Mouse (Mus musculus): ENCODE results near the gene Ttc5. TPM values are rescaled to one million over a fixed set of nuclear protein-coding genes. Genes with fewer than 3 reads are reported as not detected.

The Ttc5 gene
- total and polyA plus RNA-seq, 3 experiments: 44.3 to 72.1 (median 57.8) TPM

- Histone ChIP-seq H3K36me3 (replicated peaks in 1 of 2; ENCODE audit: control insufficient read depth in 1 of 2, insufficient read depth in 1 of 2, low read length in 1 of 2) (peaks cover 47 to 86% of the 10 kb centered on the region in 2 experiments), H3K4me3 (replicated peaks in 1 of 3; ENCODE audit: low read depth in 2 of 3, low read length in 2 of 3, poor library complexity in 1 of 3) (no peak overlapping the region), H3K27ac (ENCODE audit: insufficient read depth, low read depth) (no peak overlapping the region), H3K4me2 (ENCODE audit: insufficient read depth, low read depth, poor library complexity, severe bottlenecking) (no peak overlapping the region), H3K9ac (ENCODE audit: insufficient read depth, low read depth) (no peak overlapping the region), H3K27me3 (replicated peaks) (no peaks in the 10 kb centered on the region), H3K4me1 (ENCODE audit: control insufficient read depth in 1 of 2, insufficient read depth in 2 of 2) (peaks cover 0 to 20% of the 10 kb centered on the region in 2 experiments; a peak in 2 of 4 replicates), H3K79me2 (replicated peaks; ENCODE audit: control insufficient read depth, extremely low read depth, insufficient read depth, poor library complexity, severe bottlenecking) (no peaks in the 10 kb centered on the region), H3K9me3 (replicated peaks; ENCODE audit: low read length) (no peaks in the 10 kb centered on the region)
- DNase-seq (ENCODE audit: extremely low read depth): peak; percentile 36
- TF ChIP-seq ZMIZ1 (IDR thresholded peaks at IDR 0.05; ENCODE audit: low read depth, low read length) (no peak), POLR2AphosphoS2 (IDR thresholded peaks at IDR 0.05; ENCODE audit: low read depth, low read length) (no peak), TCF12 (IDR thresholded peaks at IDR 0.05; ENCODE audit: low read depth, low read length) (no peak), RAD21 (IDR thresholded peaks at IDR 0.05; ENCODE audit: low read depth, low read length) (no peak), UBTF (IDR thresholded peaks at IDR 0.05; ENCODE audit: low read depth, low read length) (no peak), MEF2A (IDR thresholded peaks at IDR 0.05; ENCODE audit: borderline replicate concordance, low read depth, low read length) (no peak), ZNF384 (IDR thresholded peaks at IDR 0.05; ENCODE audit: low read depth, low read length) (no peak), SMC3 (IDR thresholded peaks at IDR 0.05; ENCODE audit: low read depth, low read length) (no peak), EP300 (IDR thresholded peaks at IDR 0.05; ENCODE audit: low read length) (no peak), ZKSCAN1 (IDR thresholded peaks at IDR 0.05; ENCODE audit: borderline replicate concordance, low read depth, low read length) (no peak), SIN3A (IDR thresholded peaks at IDR 0.05; ENCODE audit: low read length) (no peak), NRF1 (IDR thresholded peaks at IDR 0.05; ENCODE audit: low read depth, low read length) (no peak), CTCF (conservative IDR thresholded peaks at IDR 0.05 in 1 of 2, IDR thresholded peaks at IDR 0.05 in 1 of 2; ENCODE audit: low read depth in 2 of 2, low read length in 2 of 2) (no peak), CHD2 (IDR thresholded peaks at IDR 0.05; ENCODE audit: low read length) (no peak), CHD1 (IDR thresholded peaks at IDR 0.05; ENCODE audit: low read depth, low read length) (no peak), IRF4 (IDR thresholded peaks at IDR 0.05; ENCODE audit: low read depth, low read length) (no peak), KAT2A (IDR thresholded peaks at IDR 0.05; ENCODE audit: insufficient replicate concordance, low read length) (no peak), USF2 (conservative IDR thresholded peaks at IDR 0.05; ENCODE audit: low read depth, low read length) (no peak)
- dilution Hi-C loops (cut with MboI; ENCODE audit: extremely low pct_ligation_motif_present, extremely low pct_unique_long_range_greater_than_20kb, low sequenced_read_pairs): no loop called here
- in situ Hi-C loops (cut with MboI; ENCODE audit: low pct_ligation_motif_present, low pct_unique_long_range_greater_than_20kb, low sequenced_read_pairs): no loop called here
Observed at GRCm38 (mm10) chr14:50833964-50834363, 48.6 kb upstream of the Ttc5 start.

DNA sequence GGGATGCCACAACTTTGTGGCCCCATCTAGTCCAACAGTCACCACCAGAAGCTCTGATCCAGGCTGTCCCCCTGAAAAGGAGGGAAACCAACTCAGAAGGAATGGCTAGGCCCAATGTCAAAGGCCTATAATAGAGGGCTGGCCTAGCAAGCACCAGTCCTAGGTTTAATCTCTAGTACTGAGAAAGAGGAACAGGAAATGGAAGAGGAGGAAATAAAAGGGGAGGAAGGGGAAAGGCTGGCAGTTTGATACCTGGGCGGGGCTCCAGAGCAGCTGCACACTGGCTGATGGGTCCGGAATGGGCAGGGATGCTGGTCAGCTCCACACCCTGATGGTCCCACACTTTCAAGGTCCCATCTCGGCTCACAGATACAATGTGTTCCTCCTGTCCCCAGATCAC lies 44.6 kb upstream of the Ttc5 start:
- in situ Hi-C loops (cut with MboI; ENCODE audit: low pct_ligation_motif_present, low pct_unique_long_range_greater_than_20kb, low sequenced_read_pairs): no loop called here
- dilution Hi-C loops (cut with MboI; ENCODE audit: extremely low pct_ligation_motif_present, extremely low pct_unique_long_range_greater_than_20kb, low sequenced_read_pairs): no loop called here
- Histone ChIP-seq H3K9ac (ENCODE audit: insufficient read depth, low read depth) (no peak overlapping the region), H3K4me2 (ENCODE audit: insufficient read depth, low read depth, poor library complexity, severe bottlenecking) (no peak overlapping the region), H3K27me3 (replicated peaks) (no peaks in the 10 kb centered on the region), H3K27ac (ENCODE audit: insufficient read depth, low read depth) (no peak overlapping the region), H3K79me2 (replicated peaks; ENCODE audit: control insufficient read depth, extremely low read depth, insufficient read depth, poor library complexity, severe bottlenecking) (no peaks in the 10 kb centered on the region), H3K4me1 (ENCODE audit: control insufficient read depth in 1 of 2, insufficient read depth in 2 of 2) (peaks cover 2 to 28% of the 10 kb centered on the region in 2 experiments; a peak in 3 of 4 replicates), H3K36me3 (replicated peaks in 1 of 2; ENCODE audit: control insufficient read depth in 1 of 2, insufficient read depth in 1 of 2, low read length in 1 of 2) (peaks cover 35 to 83% of the 10 kb centered on the region in 2 experiments), H3K4me3 (replicated peaks in 1 of 3; ENCODE audit: low read depth in 2 of 3, low read length in 2 of 3, poor library complexity in 1 of 3) (no peak overlapping the region), H3K9me3 (replicated peaks; ENCODE audit: low read length) (no peaks in the 10 kb centered on the region)
- no peak for TF ChIP-seq BHLHE40 (IDR thresholded peaks at IDR 0.05; ENCODE audit: low read depth, low read length)
- no peak for TF ChIP-seq USF2 (conservative IDR thresholded peaks at IDR 0.05; ENCODE audit: low read depth, low read length)
- TF ChIP-seq ETS1 (conservative IDR thresholded peaks at IDR 0.05; ENCODE audit: low read depth, low read length): no peak
- no peak for TF ChIP-seq IRF4 (IDR thresholded peaks at IDR 0.05; ENCODE audit: low read depth, low read length)
- no peak for TF ChIP-seq MXI1 (IDR thresholded peaks at IDR 0.05; ENCODE audit: low read depth, low read length)
- no peak for TF ChIP-seq NRF1 (IDR thresholded peaks at IDR 0.05; ENCODE audit: low read depth, low read length)
- DNase-seq (ENCODE audit: extremely low read depth): no peak
